Mouse (Mus musculus): ENCODE measurements around the gene G6pd2. TPM values are rescaled to one million over a fixed set of nuclear protein-coding genes. Genes with fewer than 3 reads are reported as not detected.

G6pd2 gene
- not detected for total RNA-seq (2021)

- DNase-seq = no peak
Observed at GRCm38 (mm10) chr5:61808516-61808915, at the start of gene G6pd2. Gene G6pd2, plus strand, starts transcription at chr5:61808816.

DNA sequence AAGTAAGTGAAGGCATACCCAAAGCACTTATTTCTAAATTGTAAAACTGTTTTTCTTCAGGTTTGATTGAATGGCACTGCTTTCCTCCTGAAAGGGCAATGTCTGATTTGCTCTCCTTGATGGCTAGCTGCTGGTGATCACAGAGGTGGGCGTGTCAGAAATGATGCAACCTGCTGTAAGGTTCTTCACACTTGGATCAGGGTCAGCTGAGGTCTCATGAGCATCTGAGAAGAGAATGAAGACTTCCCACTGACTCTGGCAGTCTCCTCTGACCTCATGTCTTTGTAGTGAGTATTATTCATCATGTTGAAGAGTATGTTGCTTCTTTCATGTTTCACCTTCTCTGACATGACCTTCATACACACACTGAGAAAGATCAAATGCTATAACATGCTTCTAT lies 44.4 kb upstream of the G6pd2 start:
- no peak for DNase-seq

DNA sequence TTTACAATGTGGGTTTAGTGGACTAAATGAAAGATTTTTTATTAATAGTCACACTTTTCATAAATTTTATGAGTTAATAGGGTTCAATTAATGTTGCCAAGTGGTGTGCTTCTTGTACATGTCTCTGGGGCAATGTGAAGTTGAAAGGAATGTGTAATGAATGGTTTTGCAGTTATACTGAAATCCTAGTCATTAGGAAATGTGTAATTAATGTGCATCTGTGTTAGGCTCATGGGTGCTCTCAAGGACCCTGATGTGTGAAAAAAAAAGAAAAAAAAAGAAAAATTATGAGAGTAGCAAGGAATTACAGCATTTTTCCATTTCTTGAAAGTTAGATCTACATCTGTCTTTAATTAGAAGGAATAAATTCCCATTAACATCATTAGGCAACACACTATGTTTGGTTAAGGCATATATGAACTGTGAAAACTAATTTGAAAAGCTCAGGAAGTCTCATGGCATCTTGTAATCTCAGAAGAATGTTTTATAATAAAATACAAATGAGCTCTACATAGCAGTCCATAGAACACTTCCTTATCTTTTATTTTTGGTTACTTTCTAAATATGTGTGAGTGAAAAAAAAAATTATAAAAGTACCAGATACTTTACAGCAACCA lies 24.4 kb downstream of the G6pd2 start:
- no peak for DNase-seq

DNA sequence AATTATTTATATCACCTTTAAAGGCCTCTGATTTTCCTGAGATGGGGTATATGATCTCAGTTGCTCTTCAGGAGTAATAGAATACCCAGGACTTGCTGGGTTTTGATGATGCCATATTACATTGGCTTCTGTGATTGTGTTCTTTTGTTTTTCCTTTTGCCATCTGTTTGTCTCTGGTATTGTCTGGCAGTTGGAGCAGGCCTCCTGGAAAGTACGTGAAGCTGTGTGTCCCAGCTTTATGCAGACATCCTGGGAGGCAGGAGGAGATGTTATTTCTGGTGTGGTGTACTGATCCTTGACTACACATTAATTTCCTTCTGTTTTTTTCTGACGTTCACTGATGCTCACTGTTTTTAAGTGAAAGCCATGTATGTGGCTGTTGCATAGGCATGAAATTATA lies 35.3 kb downstream of the G6pd2 start:
- peak; percentile 15 to 18 for DNase-seq

Data from layer of hippocampus, postnatal 36 days (tissue).